Mouse (Mus musculus) megakaryocyte progenitor cell, adult 5-6 weeks (primary cell): ENCODE results near the gene Naip5. TPM values are rescaled to one million over a fixed set of nuclear protein-coding genes. Genes with fewer than 3 reads are reported as not detected.
"Not testable (repeated sequence)": the region's sequence is repeated elsewhere in the genome, so short reads cannot be mapped to it uniquely, and the experiment has no call there.

Experiments used
- ATAC-seq: replicated peaks from 2 replicates; pipeline ENCODE4 v1.8.0; 2016; ENCODE audit warnings: mild to moderate bottlenecking, moderate TSS enrichment, inconsistent platforms; ENCODE audit not compliant: poor library complexity
- total RNA-seq, 2 experiments: library from RNA; stranded (forward) in 1 of 2; stranded (reverse) in 1 of 2; fragments of 157-497, 149-512 nt in 1 of 2; fragments of 200-1000 nt in 1 of 2; gene quantifications; 2 replicates each; pipeline versions ENCODE4 v1.2.3 to v1.2.4; 2015 to 2017

Gene Naip5
- total RNA-seq (2015) (11.3 and 13.4 TPM in 2 replicates), total RNA-seq (2017) (13.1 and 14.0 TPM in 2 replicates)

DNA sequence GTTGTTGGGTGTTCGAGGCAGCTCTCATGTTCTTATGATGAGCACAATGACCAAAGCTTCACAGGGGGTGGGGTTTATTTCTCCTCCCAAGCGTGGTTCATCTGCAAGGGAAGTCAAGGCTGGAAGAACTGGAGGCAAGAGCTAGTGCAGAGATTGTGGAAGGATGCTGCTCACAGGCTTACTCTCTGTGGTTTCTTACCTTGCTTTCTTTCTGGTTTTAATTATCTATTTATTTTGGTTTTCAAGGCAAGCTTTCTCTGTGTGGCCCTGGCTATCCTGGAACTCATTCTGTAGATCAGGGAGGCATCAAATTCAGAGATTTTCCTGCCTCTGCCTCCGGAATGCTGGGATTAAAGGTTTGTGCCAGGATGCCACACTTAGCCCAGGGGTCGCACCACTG, at the start of gene Naip5:
Naip5 (minus strand) TSS at position 101 of the 400 bp plus-strand sequence.
- not testable (repeated sequence) for ATAC-seq

- ATAC-seq: no peak
These were observed 38.5 kb upstream of the Naip5 start for GRCm38 (mm10) chr13:100284611-100285010.

- not testable (repeated sequence) for ATAC-seq
These were observed 25.5 kb upstream of the Naip5 start for GRCm38 (mm10) chr13:100271474-100272132.

- not testable (repeated sequence) for ATAC-seq
These were observed 10.9 kb upstream of the Naip5 start for GRCm38 (mm10) chr13:100256996-100257395.

DNA sequence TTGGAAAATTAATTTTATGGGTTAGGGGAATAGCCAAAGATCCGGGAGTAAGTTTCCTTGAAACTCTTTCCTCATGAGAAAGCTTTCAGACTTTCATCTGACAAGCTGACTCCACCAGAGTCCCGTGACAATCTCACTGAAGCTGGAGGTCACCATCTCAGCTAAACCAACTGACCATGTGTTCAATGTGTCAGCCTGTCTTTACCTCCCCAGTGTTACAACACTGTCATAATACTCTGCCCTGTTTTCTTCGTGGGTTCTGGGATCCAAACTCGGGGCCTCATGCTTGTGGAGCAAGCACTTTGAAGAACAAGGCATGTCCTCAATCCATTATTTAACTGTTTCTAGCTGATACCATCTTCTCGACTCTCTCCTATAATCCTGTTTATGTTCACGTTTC, 9.8 kb upstream of the Naip5 start:
- not testable (repeated sequence) for ATAC-seq

- not testable (repeated sequence) for ATAC-seq
These were observed 5.8 kb upstream of the Naip5 start for GRCm38 (mm10) chr13:100251897-100252296.

GRCm38 (mm10) chr13:100246896-100247519, 885 bp upstream of the Naip5 start:
- ATAC-seq: peak; percentile 98

GRCm38 (mm10) chr13:100243702-100244101, 2.4 kb downstream of the Naip5 start:
- no peak for ATAC-seq

DNA sequence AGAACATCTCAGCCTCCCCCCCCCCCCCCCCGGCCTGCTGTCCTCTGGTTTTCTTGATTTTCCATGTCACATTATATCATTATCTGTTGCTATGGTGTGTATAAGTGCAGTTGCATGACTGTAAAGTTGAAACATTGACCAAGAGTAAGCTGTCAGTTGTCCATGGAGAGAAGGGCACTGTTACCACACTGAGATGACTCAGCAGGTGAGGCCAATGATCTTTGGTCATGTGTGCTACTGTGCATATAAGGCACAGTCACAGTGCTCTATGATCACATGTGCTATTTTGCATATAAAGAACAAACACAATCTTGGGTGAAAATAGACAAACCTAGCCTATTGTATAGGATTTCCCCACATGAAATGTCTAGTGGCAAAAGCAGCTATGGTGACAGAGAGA, 32.4 kb downstream of the Naip5 start:
- not testable (repeated sequence) for ATAC-seq

DNA sequence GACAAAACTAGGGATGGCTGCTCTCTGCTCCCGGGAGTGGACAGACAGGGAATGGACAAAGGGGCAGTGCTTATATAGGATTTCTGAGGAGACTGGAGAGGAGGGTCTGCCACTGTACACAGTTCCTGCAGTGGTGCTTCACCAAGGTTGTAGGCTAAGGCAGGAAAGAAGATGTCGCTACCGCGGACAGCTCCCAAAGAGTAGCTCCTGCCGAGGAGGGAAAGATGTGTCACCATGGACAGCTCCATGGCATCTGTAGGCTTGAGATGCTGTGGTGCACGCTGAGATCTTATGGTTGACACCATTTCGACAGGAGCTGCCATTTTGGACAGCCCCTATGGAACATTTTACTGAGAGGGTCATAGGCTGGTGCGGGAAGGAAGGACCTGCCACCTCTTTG, 35.6 kb downstream of the Naip5 start:
- peak; percentile 100 for ATAC-seq

- peak; percentile 56 for ATAC-seq
These were observed 42.8 kb downstream of the Naip5 start for GRCm38 (mm10) chr13:100203319-100203718.

DNA sequence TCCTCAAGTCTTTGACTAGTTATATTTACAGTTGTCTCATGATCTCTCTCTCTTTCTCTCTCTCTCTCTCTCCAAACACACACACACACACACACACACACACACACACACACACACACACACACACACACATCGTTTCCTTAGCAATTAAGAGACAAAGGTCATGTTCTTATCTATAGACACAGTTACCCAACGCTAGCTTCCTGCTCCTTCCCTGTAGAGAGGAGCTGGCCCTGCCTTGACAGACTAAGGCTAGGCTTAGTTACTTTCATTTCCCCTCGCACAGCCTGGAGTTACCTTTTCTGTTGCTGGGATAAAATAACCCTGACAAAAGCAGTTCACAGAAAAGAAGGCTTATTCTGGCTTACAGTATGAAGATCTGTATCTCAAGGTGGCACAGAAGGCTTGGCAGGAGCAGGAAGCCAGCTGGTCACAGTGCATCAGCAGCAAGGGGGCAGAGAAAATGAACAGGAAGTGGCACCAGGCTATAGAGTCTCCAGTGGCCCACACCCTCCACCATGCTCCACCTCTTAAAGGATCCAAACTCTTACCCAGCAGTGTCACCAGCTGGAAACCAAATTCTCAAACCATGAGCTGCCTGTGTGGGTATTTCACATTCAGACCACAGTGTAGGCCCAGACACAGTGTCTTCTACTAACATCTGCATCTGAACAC, 44.3 kb downstream of the Naip5 start, which contains the start of gene Naip2:
Naip2 (minus strand) TSS at position 434 of the 675 bp plus-strand sequence.
- peak; percentile 90 for ATAC-seq

- no peak for ATAC-seq
These were observed 45.3 kb downstream of the Naip5 start for GRCm38 (mm10) chr13:100200778-100201177.

GRCm38 (mm10) chr13:100195421-100195820, 50.7 kb downstream of the Naip5 start:
- no peak for ATAC-seq

- ATAC-seq: peak; percentile 99
These were observed 63.0 kb downstream of the Naip5 start for GRCm38 (mm10) chr13:100183111-100183510.

- ATAC-seq: not testable (repeated sequence)
These were observed 71.8 kb downstream of the Naip5 start for GRCm38 (mm10) chr13:100174360-100174759.

- not testable (repeated sequence) for ATAC-seq
These were observed 79.7 kb downstream of the Naip5 start for GRCm38 (mm10) chr13:100166378-100166777.

DNA sequence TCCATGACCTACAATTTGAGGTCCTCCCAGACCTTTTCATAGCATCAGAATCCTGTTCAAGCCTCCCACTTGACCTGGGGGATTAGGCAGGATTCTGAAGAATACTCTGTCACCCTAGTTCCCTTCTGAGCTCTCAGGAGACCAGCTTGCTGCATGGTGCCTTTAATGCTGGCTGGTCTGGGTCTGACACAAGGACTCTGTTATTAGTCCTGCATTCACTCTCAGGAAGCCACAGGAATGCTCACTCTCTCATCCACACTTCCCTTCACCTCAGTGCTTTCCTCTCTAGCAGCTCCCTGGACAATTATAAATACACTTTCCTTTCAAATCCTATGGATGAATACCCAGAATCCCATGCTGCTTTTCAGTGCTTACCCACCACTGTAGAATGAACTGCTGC, 83.7 kb downstream of the Naip5 start:
- not testable (repeated sequence) for ATAC-seq
